Mouse (Mus musculus): ENCODE data around the gene Reln. TPM values are rescaled to one million over a fixed set of nuclear protein-coding genes. Genes with fewer than 3 reads are reported as not detected.

The Reln gene
- polyA plus RNA-seq, 1 experiment from 2014 or later, result 2.6 TPM

DNA sequence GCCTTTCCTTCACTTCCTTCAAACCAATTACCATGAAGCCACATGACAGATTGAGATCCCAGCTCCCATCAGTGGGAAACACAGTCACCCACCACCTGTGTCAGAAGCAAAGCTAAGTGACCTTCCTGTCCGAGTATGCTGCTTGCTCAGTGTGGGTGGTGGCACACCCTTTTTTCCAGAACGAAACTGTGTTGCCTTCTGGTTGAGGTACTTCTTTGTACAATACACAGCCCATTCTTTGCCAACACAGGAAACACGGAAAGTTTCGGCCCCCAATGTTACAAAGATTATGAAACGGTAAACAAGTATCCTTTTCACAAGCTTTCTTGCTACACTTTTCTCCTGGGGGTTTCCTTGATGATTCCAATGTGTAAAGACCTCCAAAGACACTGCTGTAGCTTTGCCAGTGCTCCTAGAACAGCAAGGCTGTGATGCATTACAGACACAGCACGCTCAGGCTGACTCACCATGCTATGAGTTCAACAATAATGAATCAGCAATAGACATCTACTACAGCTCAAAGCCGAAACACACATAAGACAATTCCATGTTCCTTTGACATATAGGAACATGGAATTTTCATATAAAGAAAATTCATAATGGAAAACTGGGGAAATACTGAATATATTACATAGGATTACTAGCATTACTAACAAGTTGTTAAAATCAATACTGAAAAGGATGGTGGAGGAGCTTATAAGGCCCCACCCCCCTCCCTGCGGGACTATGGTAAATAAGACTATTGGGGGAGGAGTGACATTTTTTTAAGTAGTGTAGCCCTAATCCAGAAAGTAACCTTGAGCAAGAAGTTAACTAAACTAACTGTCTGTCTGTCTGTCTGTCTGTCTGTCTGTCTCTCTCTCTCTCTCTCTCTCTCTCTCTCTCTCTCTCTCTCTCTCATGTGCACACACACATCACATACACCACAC lies 15.8 kb downstream of the Reln start:
- Histone ChIP-seq H3K9me3 (peaks cover 3% of the 10 kb centered on the region; the same call in 1 of the 2 replicates), H3K4me1 (no peaks in the 10 kb centered on the region), H3K36me3 (replicated peaks) (no peaks in the 10 kb centered on the region), H3K27me3 (ENCODE audit: poor library complexity, severe bottlenecking) (no peaks in the 10 kb centered on the region), H3K4me3 (no peak overlapping the region), H3K27ac (no peak overlapping the region)
- no peak for DNase-seq (ENCODE audit: extremely low spot score, low spot score)
- 92% methylated on average over 8 of the region's 8 CpGs for whole genome bisulfite sequencing

DNA sequence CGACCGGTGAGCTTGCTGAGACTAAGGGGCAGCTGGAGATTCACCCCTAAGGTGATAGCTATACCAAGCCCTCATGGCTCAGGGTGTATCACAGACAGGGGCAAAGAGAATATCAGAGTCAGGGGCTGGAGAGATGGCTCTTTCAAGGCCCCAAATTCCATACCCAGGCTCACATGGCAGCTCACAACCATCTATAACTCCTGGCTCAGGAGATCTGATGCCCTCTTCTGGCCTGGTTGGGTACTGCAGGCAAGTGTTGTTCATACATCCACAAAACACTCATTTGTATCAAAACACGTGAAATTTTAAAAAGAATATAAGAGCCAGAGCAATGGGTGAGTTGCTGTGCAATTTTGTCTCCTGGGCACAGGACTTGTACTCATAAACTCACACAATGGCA lies 17.3 kb downstream of the Reln start:
- WGBS, result 80% methylated on average over 3 of the region's 3 CpGs
- Histone ChIP-seq H3K36me3 (replicated peaks) (no peaks in the 10 kb centered on the region), H3K27me3 (ENCODE audit: poor library complexity, severe bottlenecking) (no peaks in the 10 kb centered on the region), H3K4me1 (no peaks in the 10 kb centered on the region), H3K4me3 (no peak overlapping the region), H3K27ac (no peak overlapping the region), H3K9me3 (no peaks in the 10 kb centered on the region)
- peak; percentile 43 for DNase-seq (ENCODE audit: extremely low spot score, low spot score)

DNA sequence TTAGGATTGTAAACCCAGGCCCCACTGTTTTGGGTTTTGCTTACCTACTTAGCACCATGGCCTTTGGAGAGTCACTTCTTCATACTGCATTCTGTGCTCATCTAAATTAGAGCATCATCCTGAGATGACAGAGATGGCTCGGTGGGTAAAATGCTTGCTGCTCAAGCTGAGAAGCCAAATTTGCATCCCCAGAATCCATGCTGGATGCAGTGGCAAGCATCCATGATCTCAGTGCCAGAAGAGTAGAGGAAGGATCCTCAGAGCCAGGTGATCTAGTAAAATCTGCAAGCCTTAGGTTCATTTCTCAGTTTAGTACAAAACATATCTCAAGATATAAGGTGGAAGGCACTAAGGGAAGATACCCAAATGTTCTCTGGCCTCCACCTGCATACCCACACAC lies 20.7 kb downstream of the Reln start:
- H3K4me3 ChIP-seq, result no peak overlapping the region
- 95% methylated on average over 1 of the region's 1 CpGs for WGBS
- no peaks in the 10 kb centered on the region for H3K4me1 ChIP-seq
- H3K9me3 ChIP-seq, result no peaks in the 10 kb centered on the region
- H3K36me3 ChIP-seq (replicated peaks), result no peaks in the 10 kb centered on the region
- no peak overlapping the region for H3K27ac ChIP-seq
- H3K27me3 ChIP-seq (ENCODE audit: poor library complexity, severe bottlenecking), result no peaks in the 10 kb centered on the region
- no peak for DNase-seq (ENCODE audit: extremely low spot score, low spot score)

DNA sequence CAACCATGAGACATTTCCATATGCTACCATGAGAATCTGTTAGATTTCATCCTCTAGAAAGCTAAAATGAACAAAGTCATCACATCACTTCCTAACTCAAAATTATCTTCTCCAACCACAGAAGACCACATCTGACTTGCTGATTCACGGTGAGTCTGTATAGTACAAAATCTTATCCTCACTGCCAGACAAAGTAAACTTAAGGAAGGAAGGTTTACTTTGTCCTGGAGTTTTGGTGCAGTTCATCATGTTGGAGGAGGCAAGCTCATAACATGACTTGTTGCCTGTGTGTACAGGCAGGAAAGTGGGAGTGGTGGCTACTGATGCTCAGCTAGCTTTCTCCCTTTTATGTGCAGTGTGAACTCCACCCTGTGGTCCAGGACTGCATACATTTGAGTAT lies 26.7 kb downstream of the Reln start:
- WGBS, result 95% methylated on average over 1 of the region's 1 CpGs
- no peak for DNase-seq (ENCODE audit: extremely low spot score, low spot score)
- H3K27me3 ChIP-seq (ENCODE audit: poor library complexity, severe bottlenecking), result no peaks in the 10 kb centered on the region

DNA sequence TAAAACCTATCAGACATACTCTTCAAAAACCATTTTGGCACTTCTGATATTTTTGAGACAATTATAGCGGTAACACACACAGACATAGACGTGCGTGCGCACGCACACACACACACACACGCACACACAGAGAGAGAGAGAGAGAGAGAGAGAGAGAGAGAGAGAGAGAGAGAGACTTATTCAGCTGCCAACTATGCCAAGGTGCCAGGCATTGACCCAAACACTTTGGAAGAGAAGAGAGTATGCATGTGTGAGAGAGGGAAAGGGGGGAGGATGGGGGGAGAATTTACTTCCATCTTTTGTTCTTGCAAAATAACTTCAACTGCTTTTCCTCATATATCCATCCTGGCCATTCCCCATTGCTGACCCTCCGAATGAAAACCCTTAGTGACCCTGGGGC lies 28.0 kb downstream of the Reln start:
- H3K4me3 ChIP-seq, result no peak overlapping the region

More for the DNA sequence above, 26.7 kb downstream of the Reln start:
- no peak overlapping the region for H3K27ac ChIP-seq
- H3K4me3 ChIP-seq, result no peak overlapping the region
- no peaks in the 10 kb centered on the region for H3K9me3 ChIP-seq
- H3K36me3 ChIP-seq (replicated peaks), result no peaks in the 10 kb centered on the region
- H3K4me1 ChIP-seq, result no peaks in the 10 kb centered on the region

DNA sequence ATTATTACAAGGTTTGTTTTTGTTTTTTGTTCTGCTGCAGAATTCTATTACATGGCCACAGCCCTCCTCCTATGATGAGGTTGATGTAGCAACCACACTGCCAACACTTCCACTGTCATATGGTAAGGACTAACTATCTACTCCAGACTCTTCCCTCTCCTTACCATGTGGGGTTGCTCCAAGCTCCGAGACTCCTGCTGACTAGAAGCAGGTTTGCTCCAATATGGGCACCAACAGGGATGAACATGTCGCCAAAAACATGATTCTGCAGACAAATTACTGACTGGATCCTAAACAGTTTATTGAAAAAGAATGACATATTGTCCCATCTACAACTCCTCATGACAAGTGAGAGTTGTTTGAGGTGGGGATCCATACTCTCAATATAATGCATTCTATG lies 28.5 kb downstream of the Reln start:
- no peaks in the 10 kb centered on the region for H3K4me1 ChIP-seq
- DNase-seq (ENCODE audit: extremely low spot score, low spot score), result no peak
- H3K27ac ChIP-seq, result no peak overlapping the region
- no peaks in the 10 kb centered on the region for H3K9me3 ChIP-seq
- no peaks in the 10 kb centered on the region for H3K36me3 ChIP-seq (replicated peaks)
- no peak overlapping the region for H3K4me3 ChIP-seq
- WGBS, result 86% methylated on average over 2 of the region's 2 CpGs
- no peaks in the 10 kb centered on the region for H3K27me3 ChIP-seq (ENCODE audit: poor library complexity, severe bottlenecking)

More for the DNA sequence above, 28.0 kb downstream of the Reln start:
- H3K36me3 ChIP-seq (replicated peaks), result no peaks in the 10 kb centered on the region
- no peaks in the 10 kb centered on the region for H3K27me3 ChIP-seq (ENCODE audit: poor library complexity, severe bottlenecking)
- no peak overlapping the region for H3K27ac ChIP-seq
- H3K4me1 ChIP-seq, result no peaks in the 10 kb centered on the region
- no peak for DNase-seq (ENCODE audit: extremely low spot score, low spot score)
- WGBS, result 94% methylated on average over 7 of the region's 7 CpGs
- no peaks in the 10 kb centered on the region for H3K9me3 ChIP-seq

DNA sequence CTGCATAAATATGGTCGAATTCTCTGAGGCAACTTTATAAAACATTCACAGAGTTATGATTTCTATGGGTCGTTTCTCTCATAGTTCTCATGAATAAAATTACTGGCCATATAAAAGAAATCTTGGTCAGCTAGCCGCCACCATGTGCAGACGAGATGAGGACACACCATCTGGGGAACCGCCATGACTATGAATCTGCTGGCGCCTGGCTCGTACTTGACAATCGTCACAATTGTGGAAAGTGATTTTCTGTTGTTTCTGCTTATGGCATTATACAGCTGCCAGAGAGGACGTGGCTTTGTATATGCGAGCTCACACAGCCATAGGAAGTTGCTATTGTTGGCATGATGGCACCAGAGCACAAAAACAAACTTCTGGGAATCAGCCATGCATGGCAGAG lies 31.5 kb downstream of the Reln start:
- H3K27ac ChIP-seq, result no peak overlapping the region
- peaks cover 4% of the 10 kb centered on the region; the same call in 1 of the 2 replicates for H3K4me1 ChIP-seq
- 89% methylated on average over 10 of the region's 10 CpGs for WGBS
- no peaks in the 10 kb centered on the region for H3K36me3 ChIP-seq (replicated peaks)
- no peaks in the 10 kb centered on the region for H3K9me3 ChIP-seq
- no peak overlapping the region for H3K4me3 ChIP-seq
- H3K27me3 ChIP-seq (ENCODE audit: poor library complexity, severe bottlenecking), result no peaks in the 10 kb centered on the region
- DNase-seq (ENCODE audit: extremely low spot score, low spot score), result no peak

DNA sequence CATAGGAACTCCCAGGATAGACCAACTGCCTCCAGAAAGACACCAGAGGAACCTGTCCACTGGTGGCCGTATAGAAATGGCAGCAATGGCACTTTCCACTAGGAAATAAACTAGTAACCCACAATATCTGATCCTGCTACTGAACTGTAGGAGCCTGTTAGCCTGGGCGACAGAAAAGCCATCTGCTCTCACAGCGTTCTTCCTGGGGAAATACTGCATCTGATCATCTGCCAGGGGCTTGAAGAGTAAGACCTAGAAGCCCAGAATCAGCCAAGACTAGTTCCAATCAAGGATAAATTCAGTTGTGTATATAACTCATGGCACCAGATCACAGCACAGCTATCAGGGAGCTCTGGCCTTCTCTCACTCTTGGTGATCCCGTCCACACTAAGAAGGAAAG lies 33.5 kb downstream of the Reln start:
- peaks cover 4% of the 10 kb centered on the region; the same call in 1 of the 2 replicates for H3K4me1 ChIP-seq
- 91% methylated on average over 4 of the region's 4 CpGs for WGBS

DNA sequence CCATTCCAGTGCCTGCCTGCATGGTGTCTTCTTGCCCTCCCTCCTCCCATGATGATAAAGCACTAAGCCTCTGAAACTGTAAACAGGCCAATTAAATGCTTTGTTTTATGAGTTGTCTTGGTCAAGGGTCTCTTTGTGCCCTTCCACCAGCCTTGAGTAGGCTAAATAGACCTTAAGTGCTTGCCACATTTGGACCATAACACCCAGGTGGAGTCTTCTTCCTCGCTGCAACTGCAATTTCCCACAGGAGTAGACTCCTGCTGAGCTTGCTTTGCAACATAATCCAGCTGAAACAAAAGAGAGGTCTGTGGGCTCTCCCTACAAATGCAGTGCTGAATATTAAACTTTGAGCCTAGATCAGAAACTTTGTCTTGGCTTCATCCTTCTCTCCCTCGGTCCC lies 35.5 kb downstream of the Reln start:
- Histone ChIP-seq H3K36me3 (replicated peaks) (no peaks in the 10 kb centered on the region), H3K4me1 (peaks cover 5% of the 10 kb centered on the region), H3K27ac (no peak overlapping the region), H3K27me3 (ENCODE audit: poor library complexity, severe bottlenecking) (no peaks in the 10 kb centered on the region), H3K4me3 (no peak overlapping the region), H3K9me3 (no peaks in the 10 kb centered on the region)
- no peak for DNase-seq (ENCODE audit: extremely low spot score, low spot score)
- 33% methylated on average over 2 of the region's 2 CpGs for WGBS

More for the DNA sequence above, 33.5 kb downstream of the Reln start:
- no peak for DNase-seq (ENCODE audit: extremely low spot score, low spot score)
- Histone ChIP-seq H3K27me3 (ENCODE audit: poor library complexity, severe bottlenecking) (no peaks in the 10 kb centered on the region), H3K27ac (no peak overlapping the region), H3K36me3 (replicated peaks) (no peaks in the 10 kb centered on the region), H3K4me3 (no peak overlapping the region), H3K9me3 (no peaks in the 10 kb centered on the region)

DNA sequence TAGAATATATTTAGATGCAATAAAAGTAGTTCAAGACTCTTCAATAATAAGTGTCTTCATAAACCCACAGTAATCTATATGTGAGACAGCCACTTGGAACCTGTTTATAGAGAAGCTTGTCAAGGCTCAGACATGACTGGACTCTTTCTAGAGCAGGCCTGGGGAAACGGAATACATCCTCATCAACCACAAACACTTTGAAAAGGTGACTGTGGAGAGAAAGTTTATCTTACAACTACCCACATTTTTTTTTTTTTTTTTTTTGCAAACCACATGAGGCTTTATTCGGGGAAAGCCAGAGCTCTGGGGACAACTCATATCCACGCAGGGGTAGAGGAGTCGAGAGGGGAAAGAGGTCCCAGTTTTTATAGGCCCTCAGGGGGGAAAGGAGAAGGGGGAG lies 36.6 kb downstream of the Reln start:
- H3K4me3 ChIP-seq, result no peak overlapping the region
- H3K36me3 ChIP-seq (replicated peaks), result no peaks in the 10 kb centered on the region
- H3K27ac ChIP-seq, result no peak overlapping the region
- 89% methylated on average over 4 of the region's 4 CpGs for WGBS
- H3K4me1 ChIP-seq, result peaks cover 11% of the 10 kb centered on the region
- DNase-seq (ENCODE audit: extremely low spot score, low spot score), result no peak
- no peaks in the 10 kb centered on the region for H3K9me3 ChIP-seq
- no peaks in the 10 kb centered on the region for H3K27me3 ChIP-seq (ENCODE audit: poor library complexity, severe bottlenecking)

DNA sequence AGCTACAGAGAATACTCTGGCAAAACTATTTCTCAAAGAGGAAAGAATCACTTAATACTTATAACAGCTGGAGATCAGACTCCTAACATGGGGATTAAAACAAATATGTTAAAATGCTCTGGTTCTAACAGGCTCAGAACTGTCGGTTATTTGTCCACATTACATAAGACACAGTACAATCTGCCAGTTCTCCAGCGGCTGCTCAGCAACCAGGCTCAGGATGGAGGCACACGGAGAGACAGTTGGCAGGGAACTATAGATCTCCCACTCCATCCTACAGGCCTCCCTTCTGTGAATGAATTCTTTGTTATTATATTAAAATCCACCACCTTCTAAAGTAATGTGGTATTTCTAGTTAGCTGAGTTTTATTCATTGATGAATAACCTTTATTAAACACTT lies 37.4 kb downstream of the Reln start:
- no peak overlapping the region for H3K4me3 ChIP-seq
- no peaks in the 10 kb centered on the region for H3K36me3 ChIP-seq (replicated peaks)
- H3K9me3 ChIP-seq, result no peaks in the 10 kb centered on the region
- no peaks in the 10 kb centered on the region for H3K27me3 ChIP-seq (ENCODE audit: poor library complexity, severe bottlenecking)
- WGBS, result 89% methylated on average over 3 of the region's 3 CpGs
- H3K4me1 ChIP-seq, result peaks cover 11% of the 10 kb centered on the region
- no peak overlapping the region for H3K27ac ChIP-seq
- DNase-seq (ENCODE audit: extremely low spot score, low spot score), result no peak

DNA sequence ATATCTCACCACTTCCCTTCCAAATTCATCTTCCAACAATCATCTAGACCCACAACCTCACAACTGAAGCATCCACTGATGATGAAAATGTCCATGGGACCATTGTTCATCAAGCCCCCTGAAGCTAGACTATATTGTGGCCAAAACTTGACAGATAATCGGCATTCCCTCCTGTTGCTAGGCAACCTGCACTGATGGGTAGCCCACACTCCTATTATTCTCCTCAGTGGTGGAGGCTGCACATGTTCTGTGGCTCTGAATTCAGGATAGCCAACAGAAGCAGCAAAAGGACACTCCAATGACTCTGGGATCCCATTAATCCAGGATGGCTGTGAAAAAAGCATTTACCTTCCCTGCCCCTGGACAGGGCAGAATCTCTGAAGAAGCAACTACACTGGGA lies 40.8 kb downstream of the Reln start:
- H3K4me3 ChIP-seq, result no peak overlapping the region
- H3K4me1 ChIP-seq, result peaks cover 7% of the 10 kb centered on the region
- no peak overlapping the region for H3K27ac ChIP-seq
- H3K9me3 ChIP-seq, result no peaks in the 10 kb centered on the region
- DNase-seq (ENCODE audit: extremely low spot score, low spot score), result no peak
- no peaks in the 10 kb centered on the region for H3K36me3 ChIP-seq (replicated peaks)
- no peaks in the 10 kb centered on the region for H3K27me3 ChIP-seq (ENCODE audit: poor library complexity, severe bottlenecking)
- 68% methylated on average over 1 of the region's 1 CpGs for WGBS

DNA sequence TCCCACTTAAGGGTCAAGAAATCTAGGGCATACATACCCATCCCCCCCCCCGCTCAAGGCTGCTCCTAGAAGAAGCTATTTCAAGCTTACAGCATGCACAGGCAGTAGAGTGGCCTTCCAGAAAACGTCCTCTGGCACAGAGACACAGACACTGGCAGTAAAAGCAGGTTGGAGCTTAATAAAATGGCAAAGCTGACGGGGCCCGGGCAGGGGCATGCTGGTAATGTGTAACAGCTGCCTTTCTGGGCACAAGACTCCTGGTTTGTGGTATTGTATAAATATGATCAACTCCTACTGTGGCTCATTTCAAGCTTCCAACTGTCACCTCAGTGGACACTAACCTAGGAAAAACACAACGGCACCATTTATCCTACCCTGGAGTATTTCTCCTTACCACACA lies 42.2 kb downstream of the Reln start:
- Histone ChIP-seq H3K27me3 (ENCODE audit: poor library complexity, severe bottlenecking) (no peaks in the 10 kb centered on the region), H3K27ac (no peak overlapping the region), H3K4me1 (peaks cover 7% of the 10 kb centered on the region), H3K9me3 (no peaks in the 10 kb centered on the region), H3K36me3 (replicated peaks) (no peaks in the 10 kb centered on the region), H3K4me3 (no peak overlapping the region)
- no peak for DNase-seq (ENCODE audit: extremely low spot score, low spot score)
- 82% methylated on average over 5 of the region's 5 CpGs for WGBS
